Mouse (Mus musculus): Measurements from ENCODE around the gene Grin2b.

DNA sequence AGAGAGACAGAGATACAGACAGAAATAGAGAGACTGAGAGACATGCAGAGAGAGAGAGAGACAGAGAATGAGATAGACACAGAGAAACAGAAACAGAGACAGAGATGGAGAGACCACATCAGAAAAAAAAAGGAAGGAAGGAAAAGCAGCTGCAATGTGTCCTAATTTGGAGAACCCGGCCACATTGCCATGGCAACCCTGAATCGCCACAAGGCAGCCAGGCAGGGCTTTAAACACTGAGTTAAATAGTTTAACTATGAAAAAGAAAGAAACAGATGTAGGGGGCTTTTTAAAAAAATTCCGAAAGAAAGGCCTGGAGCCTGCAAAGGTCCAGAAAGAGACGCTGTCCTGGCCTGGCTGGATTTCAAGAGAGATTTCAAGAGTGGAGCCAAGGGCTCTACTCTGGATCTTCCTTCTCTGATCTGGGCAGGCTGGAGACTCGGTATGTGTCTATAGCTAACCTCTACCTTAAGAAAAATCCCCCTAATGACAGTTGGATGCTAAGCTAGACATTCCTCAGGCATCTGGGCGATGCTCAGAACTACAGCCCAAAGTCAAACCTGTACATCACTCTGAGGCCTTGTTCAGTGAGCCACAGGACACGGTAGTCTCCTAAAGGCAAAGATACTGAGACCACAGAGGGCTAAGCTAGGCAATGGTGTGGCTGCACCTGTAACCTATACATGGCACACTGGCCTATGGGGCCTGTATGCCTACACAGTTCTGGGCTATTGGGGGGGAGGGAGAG, 162.8 kb downstream of the Grin2b start:
- TF ChIP-seq EP300 (IDR thresholded peaks at IDR 0.05; ENCODE audit: insufficient read depth, low read depth, low read length) (no peak), CTCF (IDR thresholded peaks at IDR 0.05; ENCODE audit: low read depth, low read length) (no peak)
